Mouse (Mus musculus) c-Kit-positive CD71-negative TER-119-negative erythroid progenitor cells, embryonic 14.5 days (primary cell): ENCODE measurements at regions not wholly inside any gene's neighbourhood (a gene's known extent, or its start where the extent isn't known, plus 50 kb on each side); places are given as distances from the start of the nearest gene placed in this dataset.

Experiments used
- DNase-seq: peaks from one replicate; pipeline ENCODE4 v3.0.0-alpha.2; 2013; ENCODE audit warnings: low read depth

DNA sequence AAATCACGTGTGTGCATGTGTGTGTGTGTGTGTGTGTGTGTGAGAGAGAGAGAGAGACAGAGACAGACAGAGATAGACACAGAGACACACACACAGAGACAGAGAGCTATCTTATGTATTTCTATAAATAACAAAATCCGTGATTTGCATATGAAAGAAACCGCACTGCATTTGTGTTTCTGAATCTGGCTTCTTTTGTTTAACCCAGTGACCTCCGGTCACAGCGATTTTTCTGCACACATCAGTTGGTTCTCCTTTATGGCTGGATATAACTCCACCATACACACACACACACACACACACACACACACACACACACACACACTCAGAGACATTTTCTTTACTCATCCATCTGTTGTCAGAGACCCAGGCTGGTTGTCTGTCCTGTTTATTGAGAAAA is 58.2 kb upstream of the Lhx8 start:
- no peak for DNase-seq

DNA sequence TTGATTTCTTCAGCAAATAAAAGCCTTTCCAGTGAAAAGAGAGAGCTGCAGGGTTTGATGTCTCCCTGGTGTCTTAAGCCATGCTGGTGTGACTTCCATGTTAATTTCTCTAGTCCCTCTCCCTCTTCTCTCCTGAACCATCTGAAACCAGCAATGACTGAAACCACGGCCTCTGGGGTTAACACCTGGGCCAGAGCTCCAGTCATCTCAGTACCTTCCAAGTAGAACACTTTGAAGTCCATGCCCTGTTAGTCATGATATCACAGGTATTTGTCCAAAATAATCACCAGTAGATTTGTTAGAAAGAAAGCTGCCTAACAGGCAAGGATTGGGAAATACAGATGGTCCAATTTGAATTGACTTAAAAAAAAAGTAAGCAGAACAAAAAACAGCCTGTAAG is 56.8 kb upstream of the Lhx8 start:
- no peak for DNase-seq

DNA sequence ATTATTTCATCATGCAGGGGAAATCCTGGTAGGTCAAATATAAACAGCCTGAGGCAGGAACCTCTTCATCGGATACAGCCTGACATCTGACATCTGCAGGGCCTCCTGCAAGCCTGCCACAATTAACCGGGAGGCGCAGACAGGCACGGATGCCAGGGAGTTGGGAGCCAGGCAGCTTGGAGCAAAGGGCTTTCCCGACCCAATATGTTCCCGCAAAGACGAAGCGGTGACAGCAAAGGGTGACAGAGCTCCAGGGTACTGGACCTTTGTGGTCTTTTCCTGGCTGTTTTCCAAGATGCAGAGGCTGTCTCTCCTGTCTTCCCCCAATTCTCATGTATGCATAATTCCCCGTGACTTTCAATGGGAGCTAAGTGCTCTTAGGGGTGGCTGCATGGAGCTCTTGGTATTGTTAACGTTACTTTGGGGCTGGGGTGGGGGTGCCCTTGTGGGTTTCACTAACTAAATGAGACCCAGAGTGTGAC is 55.4 kb upstream of the Lhx8 start:
- no peak for DNase-seq

DNA sequence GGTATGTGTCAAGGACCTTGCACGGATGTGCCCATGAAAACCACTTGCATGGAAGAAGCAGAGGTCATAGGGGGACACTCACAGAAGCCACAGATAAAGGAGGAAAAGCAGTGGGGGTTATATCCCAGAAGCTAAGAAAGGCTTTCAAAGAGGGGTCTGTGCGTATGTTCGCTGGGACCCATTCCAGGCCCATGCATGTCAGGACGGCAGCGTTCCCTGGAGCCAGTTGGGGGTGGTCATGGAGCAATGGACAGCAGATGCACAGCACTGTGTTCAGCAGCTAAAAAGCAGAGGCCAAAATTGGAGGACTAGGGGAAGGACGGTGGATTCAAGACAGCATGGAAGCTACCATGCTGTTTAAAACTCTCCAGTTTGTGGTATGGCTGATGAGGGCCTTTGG is 52.4 kb upstream of the Lhx8 start:
- no peak for DNase-seq

DNA sequence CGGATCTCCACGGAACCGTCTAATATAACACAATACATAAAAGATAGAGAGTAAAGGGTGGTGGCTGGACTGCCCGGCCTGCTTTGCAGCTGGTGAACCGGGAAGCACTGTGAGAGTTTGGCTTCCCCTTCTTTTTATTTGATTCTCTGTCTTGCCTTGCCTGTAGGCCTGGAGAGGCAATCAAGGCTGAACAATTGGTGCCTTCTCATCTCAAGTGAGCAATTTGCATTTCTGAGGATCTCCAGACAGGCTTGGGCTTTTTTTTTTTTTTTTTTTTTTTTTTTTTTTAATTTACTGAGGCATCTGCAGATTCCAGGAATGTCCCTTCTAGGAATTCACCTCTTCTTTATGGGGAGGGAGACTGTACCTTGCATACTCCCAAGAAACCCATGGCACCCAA is 51.1 kb upstream of the Lhx8 start:
- DNase-seq, result no peak
